Mouse (Mus musculus) stomach, postnatal 0 days (tissue): ENCODE data around the gene Phactr3. TPM values are rescaled to one million over a fixed set of nuclear protein-coding genes. Genes with fewer than 3 reads are reported as not detected.
A peak's percentile ranks its signal among the peaks of the same experiment; 100 is the strongest.

Experiments
- ATAC-seq: fragments of 200-750 bp; cut with Nextera tagmentation; 2 replicates; pipeline ENCODE4 v1.8.0; 2017; ENCODE audit not compliant: low FRiP score, low TSS enrichment
- DNase-seq: peaks from one replicate; pipeline ENCODE4 v3.0.0-alpha.2; 2016; ENCODE audit warnings: low spot score
- H3K27ac ChIP-seq: fragments of 300-500 bp; sonication (generic); replicated peaks from 2 replicates; pipeline ENCODE4 v1.5.1; 2014; ENCODE audit warnings: mild to moderate bottlenecking, control low read depth
- H3K27me3 ChIP-seq: fragments of 300-500 bp; sonication (generic); 2 replicates; pipeline ENCODE4 v1.6.1; 2014; ENCODE audit warnings: low read length; ENCODE audit not compliant: control insufficient read depth, insufficient read depth
- H3K36me3 ChIP-seq: fragments of 300-500 bp; sonication (generic); 2 replicates; pipeline ENCODE4 v1.6.1; 2014; ENCODE audit warnings: low read length, mixed read lengths; ENCODE audit not compliant: control insufficient read depth, insufficient read depth
- H3K4me1 ChIP-seq: fragments of 300-500 bp; sonication (generic); replicated peaks from 2 replicates; pipeline ENCODE4 v1.6.1; 2014; ENCODE audit warnings: antibody characterized with exemption; ENCODE audit not compliant: control insufficient read depth, insufficient read depth
- H3K4me2 ChIP-seq: fragments of 300-500 bp; sonication (generic); replicated peaks from 2 replicates; pipeline ENCODE4 v1.6.1; 2014; ENCODE audit warnings: low read depth, mild to moderate bottlenecking, control low read depth, moderate library complexity
- H3K4me3 ChIP-seq: fragments of 300-500 bp; sonication (generic); 2 replicates; pipeline ENCODE4 v1.5.1; 2014; ENCODE audit warnings: low read depth, low read length, control low read depth
- H3K9ac ChIP-seq: fragments of 300-500 bp; sonication (generic); 2 replicates; pipeline ENCODE4 v1.6.1; 2014; ENCODE audit warnings: mild to moderate bottlenecking, low read length, control low read depth, mixed read lengths
- H3K9me3 ChIP-seq: fragments of 300-500 bp; sonication (generic); 2 replicates; pipeline ENCODE4 v1.6.1; 2016; ENCODE audit warnings: low read length; ENCODE audit not compliant: control insufficient read depth
- CTCF ChIP-seq: IDR thresholded peaks from 2 replicates; pipeline ENCODE4 v1.5.1; 2016; ENCODE audit warnings: antibody characterized with exemption, low read depth, mild to moderate bottlenecking, moderate library complexity
- EP300 ChIP-seq: optimal IDR thresholded peaks from 2 replicates; pipeline ENCODE3; 2016; ENCODE audit warnings: antibody characterized with exemption
- WGBS: fragments of 180-500 bp; shearing (Covaris S2); extraction: QIAGEN DNeasy Blood & Tissue Kit; methylation state at CpG from one replicate; pipeline ENCODE4 v1.1.7; 2014; 5-methylcytosine and 5-hydroxymethylcytosine counted together
- polyA plus RNA-seq: library from polyadenylated mRNA; unstranded; fragments of >200 nt; fragmentation: Nextera tagmentation; extraction: Ambion mirVana; gene quantifications from 2 replicates; pipeline ENCODE4 v1.2.1, GENCODE M21; 2015

The Phactr3 gene
- polyA plus RNA-seq, 1 experiment from 2014 or later, result 1.7 TPM

DNA sequence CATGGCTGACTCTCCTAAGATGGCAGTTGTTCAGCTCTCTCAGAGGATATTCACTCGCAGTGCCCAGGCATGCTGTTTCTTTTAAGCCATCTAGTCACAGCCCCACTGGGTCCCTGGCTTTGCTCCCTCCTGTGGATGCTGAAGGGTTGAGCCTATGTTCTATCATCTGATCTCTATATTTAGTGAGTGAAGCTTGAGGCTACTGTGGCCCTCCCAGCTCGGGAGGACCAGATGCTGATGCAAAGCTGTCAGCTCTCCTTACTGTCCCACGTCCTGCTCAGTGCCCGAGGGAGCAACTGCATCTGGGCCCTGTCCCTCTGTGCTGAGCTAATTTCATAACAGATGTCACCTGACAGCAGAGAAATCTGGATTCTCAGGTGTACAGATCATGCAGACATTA lies 153.6 kb downstream of the Phactr3 start:
- Histone ChIP-seq H3K4me2 (no peak overlapping the region), H3K9me3 (no peaks in the 10 kb centered on the region), H3K27ac (no peak overlapping the region), H3K27me3 (no peaks in the 10 kb centered on the region), H3K9ac (no peak overlapping the region), H3K4me3 (no peak overlapping the region), H3K36me3 (no peaks in the 10 kb centered on the region), H3K4me1 (no peaks in the 10 kb centered on the region)
- DNase-seq, result no peak
- WGBS, result 55% methylated on average over 4 of the region's 4 CpGs
- ATAC-seq, result no peak
- TF ChIP-seq EP300 (no peak), CTCF (no peak)

DNA sequence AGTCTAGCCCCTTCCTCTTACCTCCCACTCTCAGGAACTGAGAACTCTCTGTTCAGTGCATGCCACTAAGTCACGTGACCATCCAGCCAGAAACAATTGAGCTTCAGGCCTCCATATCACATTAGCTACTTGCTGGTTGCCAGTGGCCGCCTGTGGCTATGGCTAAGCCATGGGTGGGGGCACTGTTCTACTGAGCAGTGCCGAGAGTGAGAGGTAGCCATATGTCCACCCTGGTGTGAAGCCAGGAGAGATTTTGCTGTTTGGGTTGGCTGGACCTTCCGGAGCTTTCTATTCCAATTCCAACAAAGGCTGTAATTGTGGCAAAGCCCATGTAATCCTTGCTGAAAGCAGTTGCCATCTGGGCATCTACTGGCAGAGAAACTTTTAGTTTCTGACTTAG lies 155.4 kb downstream of the Phactr3 start:
- Histone ChIP-seq H3K9me3 (no peaks in the 10 kb centered on the region), H3K27me3 (no peaks in the 10 kb centered on the region), H3K27ac (no peak overlapping the region), H3K9ac (no peak overlapping the region), H3K36me3 (no peaks in the 10 kb centered on the region), H3K4me3 (no peak overlapping the region), H3K4me2 (no peak overlapping the region), H3K4me1 (no peaks in the 10 kb centered on the region)
- TF ChIP-seq EP300 (no peak), CTCF (no peak)
- 72% methylated on average over 4 of the region's 4 CpGs for WGBS
- ATAC-seq, result no peak
- DNase-seq, result no peak

DNA sequence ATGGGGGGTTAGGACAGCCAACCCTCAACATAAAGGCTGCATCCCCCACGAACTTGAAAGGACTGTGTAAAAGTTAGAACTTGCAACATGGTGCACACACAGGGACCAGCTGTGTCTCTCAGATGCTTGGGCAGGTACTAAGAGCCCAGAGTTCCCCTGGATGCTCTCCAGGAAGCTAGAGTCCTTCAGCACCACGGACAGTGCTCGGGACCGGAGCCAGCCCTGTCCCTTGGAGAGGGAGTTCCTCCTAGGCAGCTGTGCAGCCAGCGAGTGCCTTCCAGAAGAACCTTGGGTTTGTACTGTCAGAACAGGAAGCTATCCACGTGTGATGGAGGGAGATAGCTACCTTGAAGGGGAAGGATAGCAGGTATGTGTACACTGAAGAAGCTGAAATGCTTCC lies 158.4 kb downstream of the Phactr3 start:
- Histone ChIP-seq H3K4me3 (no peak overlapping the region), H3K4me2 (no peak overlapping the region), H3K9me3 (no peaks in the 10 kb centered on the region), H3K36me3 (no peaks in the 10 kb centered on the region), H3K27me3 (no peaks in the 10 kb centered on the region), H3K27ac (no peak overlapping the region), H3K9ac (no peak overlapping the region), H3K4me1 (no peaks in the 10 kb centered on the region)
- WGBS, result 5% methylated on average over 6 of the region's 6 CpGs
- TF ChIP-seq CTCF, result no peak
- TF ChIP-seq EP300, result no peak
- peak; percentile 71 for DNase-seq
- ATAC-seq, result no peak

DNA sequence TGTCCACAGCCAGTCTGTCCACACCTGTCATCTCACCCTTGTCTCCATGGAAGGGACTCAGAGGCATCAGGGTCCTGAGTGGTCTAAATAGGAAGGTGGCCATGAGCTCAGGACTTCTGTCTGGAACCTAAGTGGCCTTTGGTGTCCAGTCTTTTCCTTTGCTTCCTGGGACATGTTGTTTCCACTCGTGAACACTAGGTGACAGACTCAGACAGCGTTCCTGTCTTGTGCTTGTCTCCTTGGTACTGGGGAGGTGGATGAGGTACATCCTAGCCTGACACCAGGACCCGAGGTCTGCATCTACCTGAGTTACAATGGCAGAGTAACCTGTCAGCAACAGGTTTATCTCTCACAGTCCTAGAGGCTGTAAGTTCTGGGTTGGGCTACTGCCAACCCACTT lies 162.4 kb downstream of the Phactr3 start:
- ATAC-seq, result no peak

DNA sequence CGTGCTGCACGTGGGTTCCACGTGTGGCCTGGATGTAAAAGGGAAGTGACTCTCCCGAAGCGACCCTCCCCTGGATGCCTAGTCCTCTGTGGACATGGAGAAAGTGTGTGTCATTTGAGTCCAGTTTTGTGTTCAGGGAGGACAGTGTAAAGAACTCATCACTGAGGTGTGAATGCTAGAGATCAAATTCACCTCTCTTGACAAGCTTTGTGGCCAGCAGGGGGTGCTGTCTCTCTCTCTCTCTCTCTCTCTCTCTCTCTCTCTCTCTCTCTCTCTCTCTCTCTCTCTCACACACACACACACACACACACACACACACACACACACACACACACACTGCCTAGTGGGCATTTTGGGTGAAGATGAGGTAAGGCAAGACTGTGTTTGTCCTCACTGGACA lies 168.5 kb downstream of the Phactr3 start:
- no peak overlapping the region for H3K9ac ChIP-seq
- no peak overlapping the region for H3K4me2 ChIP-seq
- no peaks in the 10 kb centered on the region for H3K4me1 ChIP-seq
- no peaks in the 10 kb centered on the region for H3K9me3 ChIP-seq
- ATAC-seq, result no peak
- peak; percentile 19 for DNase-seq
- H3K4me3 ChIP-seq, result no peak overlapping the region
- no peak overlapping the region for H3K27ac ChIP-seq
- no peaks in the 10 kb centered on the region for H3K36me3 ChIP-seq
- H3K27me3 ChIP-seq, result no peaks in the 10 kb centered on the region
- WGBS, result 70% methylated on average over 5 of the region's 5 CpGs
- no peak for TF ChIP-seq EP300
- TF ChIP-seq CTCF, result peak; percentile 57

More for the DNA sequence above, 162.4 kb downstream of the Phactr3 start:
- Histone ChIP-seq H3K27me3 (no peaks in the 10 kb centered on the region), H3K4me1 (no peaks in the 10 kb centered on the region), H3K9me3 (no peaks in the 10 kb centered on the region), H3K4me3 (no peak overlapping the region), H3K9ac (no peak overlapping the region), H3K4me2 (no peak overlapping the region), H3K36me3 (no peaks in the 10 kb centered on the region), H3K27ac (no peak overlapping the region)
- 45% methylated on average over 3 of the region's 3 CpGs for WGBS
- no peak for DNase-seq
- TF ChIP-seq CTCF (peak; percentile 43), EP300 (no peak)

DNA sequence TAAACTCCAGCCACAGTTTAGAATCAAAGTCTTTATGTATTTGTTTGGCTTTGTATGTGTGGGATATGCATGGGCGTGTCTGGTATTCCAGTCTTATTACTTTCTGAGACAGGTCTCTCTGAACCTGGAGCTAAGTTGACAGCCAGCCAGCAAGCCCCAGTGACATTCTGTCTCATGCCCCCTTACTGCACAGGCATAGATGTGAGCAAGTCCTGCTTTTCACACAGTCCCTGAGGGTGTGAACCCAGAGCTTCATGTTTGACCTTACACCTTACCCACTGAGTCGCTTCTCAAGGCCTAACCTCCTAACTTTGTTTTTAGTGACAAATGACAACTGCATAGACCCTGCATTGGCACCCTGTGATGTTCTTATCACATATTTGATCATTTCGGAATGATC lies 169.9 kb downstream of the Phactr3 start:
- H3K4me1 ChIP-seq, result no peaks in the 10 kb centered on the region
- WGBS, result 74% methylated on average over 3 of the region's 3 CpGs
- no peaks in the 10 kb centered on the region for H3K9me3 ChIP-seq
- no peaks in the 10 kb centered on the region for H3K27me3 ChIP-seq
- ATAC-seq (no peak), DNase-seq (no peak)
- no peaks in the 10 kb centered on the region for H3K36me3 ChIP-seq
- no peak overlapping the region for H3K4me2 ChIP-seq
- no peak overlapping the region for H3K9ac ChIP-seq
- no peak overlapping the region for H3K4me3 ChIP-seq
- TF ChIP-seq CTCF (no peak), EP300 (no peak)
- no peak overlapping the region for H3K27ac ChIP-seq
